Mouse (Mus musculus) bone marrow macrophage, adult 2 months (primary cell): ENCODE data around the gene Dmrt3. TPM values are rescaled to one million over a fixed set of nuclear protein-coding genes. Genes with fewer than 3 reads are reported as not detected.

Experiments used
- H3K27ac ChIP-seq: 2 replicates; pipeline ENCODE4 v1.5.1; 2012; ENCODE audit warnings: low read depth, low read length; ENCODE audit not compliant: insufficient read depth
- H3K4me1 ChIP-seq: 2 replicates; pipeline ENCODE4 v1.6.1; 2012; ENCODE audit warnings: low read length; ENCODE audit not compliant: control insufficient read depth, insufficient read depth
- H3K4me3 ChIP-seq: 2 replicates; pipeline ENCODE4 v1.5.1; 2012; ENCODE audit warnings: mild to moderate bottlenecking, low read length, moderate library complexity; ENCODE audit not compliant: insufficient read depth
- CTCF ChIP-seq: IDR thresholded peaks from 2 replicates; pipeline ENCODE4 v1.5.1; 2012; ENCODE audit warnings: low read depth, mild to moderate bottlenecking, low read length, moderate library complexity
- POLR2A ChIP-seq: IDR thresholded peaks from 2 replicates; pipeline ENCODE4 v1.6.1; 2012; ENCODE audit warnings: mild to moderate bottlenecking, low read depth, low read length, borderline replicate concordance
- polyA plus RNA-seq: library from polyadenylated mRNA; stranded (reverse); fragments of >200 nt; gene quantifications from 2 replicates; pipeline ENCODE4 v1.2.4, GENCODE M21; 2012; ENCODE audit not compliant: missing spikeins, insufficient read depth, insufficient read length

Gene Dmrt3
- polyA plus RNA-seq, 1 experiment = not detected

DNA sequence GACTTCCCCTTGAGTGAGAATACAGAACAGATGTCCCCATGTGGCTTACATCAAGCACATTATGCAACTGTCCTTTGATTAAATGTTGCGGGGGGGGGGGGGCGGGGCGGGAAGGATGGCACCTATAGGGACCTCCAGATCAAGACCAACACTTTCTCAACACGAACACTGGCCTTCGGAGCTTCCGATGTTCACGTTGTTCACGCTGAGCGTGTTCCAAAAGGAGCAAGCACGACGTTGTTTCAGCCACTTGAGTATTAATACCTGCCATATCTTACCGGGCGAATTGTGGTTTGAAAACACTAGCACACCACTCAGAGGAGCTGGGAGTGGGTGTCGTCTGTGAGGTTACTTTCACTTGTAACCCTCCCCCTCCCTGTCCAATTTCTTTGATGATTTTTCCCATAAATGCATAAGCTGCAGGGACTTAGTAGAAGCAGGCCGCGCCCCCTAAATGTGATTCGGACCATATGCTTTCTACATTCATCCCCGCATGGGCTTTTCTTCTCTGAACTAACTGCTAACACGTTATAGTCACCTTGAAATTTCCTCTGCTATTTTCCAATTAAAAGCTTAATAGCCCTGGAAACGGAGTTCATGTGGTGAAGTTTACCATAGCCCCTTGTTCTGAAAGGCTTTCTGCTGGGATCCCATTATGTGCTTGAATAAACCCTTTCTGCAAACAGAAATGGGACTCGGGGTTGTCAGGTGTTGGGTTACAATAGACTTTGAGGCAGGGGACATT is 2.5 kb upstream of the Dmrt3 start:
- Histone ChIP-seq H3K4me1 (no peaks in the 10 kb centered on the region), H3K27ac (no peak overlapping the region), H3K4me3 (no peak overlapping the region)
- TF ChIP-seq POLR2A = no peak

DNA sequence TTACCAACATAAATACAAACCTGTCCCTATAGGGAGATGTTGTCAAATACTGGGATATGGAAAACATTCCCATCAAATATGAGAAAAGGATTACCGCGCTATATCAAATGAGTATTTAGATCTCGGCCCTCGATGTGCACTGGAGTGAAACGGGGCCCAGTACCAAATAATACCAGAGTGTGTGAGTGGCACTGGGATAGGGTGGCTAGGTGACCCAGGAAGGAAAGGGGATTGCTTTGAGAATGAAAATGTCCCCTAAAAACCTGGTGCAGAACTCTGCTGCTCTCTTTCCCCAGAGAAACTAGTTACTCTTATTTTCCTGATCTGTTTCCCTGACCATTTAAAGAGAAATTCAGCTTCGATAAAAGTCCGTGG is 1.9 kb upstream of the Dmrt3 start:
- no peak overlapping the region for H3K27ac ChIP-seq
- no peak overlapping the region for H3K4me3 ChIP-seq

DNA sequence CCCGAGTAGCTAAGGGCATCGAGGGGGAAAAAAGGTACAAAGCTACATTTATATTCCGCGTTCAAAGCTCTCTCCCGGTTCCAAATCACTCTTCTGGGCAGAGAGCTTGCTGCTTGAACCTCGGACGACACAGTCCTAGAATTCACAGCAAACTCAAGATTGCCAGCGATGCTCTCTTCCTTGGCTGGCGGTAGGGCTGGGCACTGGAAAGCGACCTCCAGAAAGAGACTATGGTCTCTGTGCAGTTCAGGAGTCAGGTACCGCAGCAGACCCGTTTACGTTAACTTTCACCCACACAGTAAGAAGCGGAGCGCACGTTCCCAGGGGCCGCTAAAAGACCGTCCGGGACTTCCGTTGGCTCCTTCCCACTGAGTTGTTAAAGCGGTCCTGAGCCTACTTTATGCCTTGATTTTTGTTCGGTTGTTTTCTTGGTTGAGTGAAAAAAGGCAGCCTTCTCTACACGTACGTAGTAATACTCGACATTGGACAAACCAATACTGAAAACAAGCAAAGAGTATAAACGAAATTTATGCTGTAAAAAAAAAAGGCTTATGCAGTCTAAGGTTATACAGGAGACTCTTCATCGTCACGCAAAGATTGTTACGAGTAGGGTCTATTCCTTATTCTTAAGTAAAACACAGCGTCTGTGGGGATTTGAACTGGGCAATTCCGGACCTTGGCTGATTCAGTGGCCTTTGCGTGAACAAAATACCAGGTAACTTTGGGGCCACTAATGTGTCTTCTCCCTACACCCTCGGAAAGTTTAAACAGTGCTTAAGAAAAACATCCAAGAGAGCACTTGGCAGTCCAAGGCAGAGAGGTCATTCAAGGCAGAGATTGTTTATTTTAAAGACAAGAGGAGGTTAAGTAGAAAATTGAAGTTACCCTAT is 895 bp upstream of the Dmrt3 start:
- Histone ChIP-seq H3K27ac (no peak overlapping the region), H3K4me1 (no peaks in the 10 kb centered on the region), H3K4me3 (no peak overlapping the region)
- TF ChIP-seq POLR2A (no peak), CTCF (no peak)

More for the DNA sequence above, 1.9 kb upstream of the Dmrt3 start:
- TF ChIP-seq POLR2A = no peak
- TF ChIP-seq CTCF = no peak
- no peaks in the 10 kb centered on the region for H3K4me1 ChIP-seq

DNA sequence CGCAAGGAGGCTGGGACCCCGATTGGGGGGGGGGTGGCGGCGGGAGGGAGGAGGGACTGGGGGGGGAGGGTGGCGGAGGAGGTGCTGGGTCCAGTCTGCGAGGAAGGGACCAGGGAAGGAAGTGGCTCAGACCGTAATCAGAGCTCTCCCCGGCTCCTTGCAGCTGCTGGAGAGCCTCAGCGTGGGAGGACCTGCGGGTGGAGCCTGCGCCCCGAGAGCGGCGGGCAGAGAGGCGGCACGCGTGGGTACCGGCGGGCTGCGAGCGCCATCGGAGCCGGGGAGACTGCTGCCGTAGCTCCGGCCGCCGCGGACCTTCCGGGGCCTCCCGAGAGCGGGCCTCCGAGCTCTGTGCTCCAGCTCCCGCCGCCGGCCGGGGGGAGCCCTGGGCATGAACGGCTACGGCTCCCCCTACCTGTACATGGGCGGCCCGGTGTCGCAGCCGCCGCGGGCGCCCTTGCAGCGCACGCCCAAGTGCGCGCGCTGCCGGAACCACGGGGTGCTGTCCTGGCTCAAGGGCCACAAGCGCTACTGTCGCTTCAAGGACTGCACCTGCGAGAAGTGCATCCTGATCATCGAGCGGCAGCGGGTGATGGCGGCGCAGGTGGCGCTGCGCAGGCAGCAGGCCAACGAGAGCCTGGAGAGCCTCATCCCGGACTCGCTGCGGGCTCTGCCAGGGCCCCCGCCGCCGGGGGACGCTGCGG is 460 bp downstream of the Dmrt3 start:
- no peak for TF ChIP-seq POLR2A
- no peak overlapping the region for H3K27ac ChIP-seq
- H3K4me1 ChIP-seq = no peaks in the 10 kb centered on the region
- no peak overlapping the region; the same call in 1 of the 2 replicates for H3K4me3 ChIP-seq

DNA sequence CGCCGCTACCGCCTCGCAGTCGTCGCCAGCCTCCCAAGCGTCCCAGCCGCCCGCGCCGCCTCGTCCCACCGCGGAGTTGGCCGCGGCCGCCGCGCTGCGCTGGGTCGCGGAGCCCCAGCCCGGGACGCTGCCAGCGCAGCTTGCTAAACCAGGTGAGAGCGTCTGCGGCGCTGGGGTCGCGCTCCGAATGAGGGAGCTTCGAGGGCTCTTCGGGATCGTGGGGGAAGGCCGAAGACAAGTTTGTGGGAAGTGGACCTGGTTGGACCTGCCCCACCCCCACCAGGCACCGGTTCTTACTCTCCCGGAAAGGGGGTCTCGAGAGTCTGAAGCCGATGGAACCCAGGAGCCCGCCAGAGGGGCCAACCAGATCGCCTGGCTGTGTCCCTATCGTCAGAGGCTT is 1.0 kb downstream of the Dmrt3 start:
- no peak overlapping the region for H3K27ac ChIP-seq
- TF ChIP-seq POLR2A (no peak), CTCF (no peak)
- H3K4me3 ChIP-seq = no peak overlapping the region; the same call in 1 of the 2 replicates
- no peaks in the 10 kb centered on the region for H3K4me1 ChIP-seq

DNA sequence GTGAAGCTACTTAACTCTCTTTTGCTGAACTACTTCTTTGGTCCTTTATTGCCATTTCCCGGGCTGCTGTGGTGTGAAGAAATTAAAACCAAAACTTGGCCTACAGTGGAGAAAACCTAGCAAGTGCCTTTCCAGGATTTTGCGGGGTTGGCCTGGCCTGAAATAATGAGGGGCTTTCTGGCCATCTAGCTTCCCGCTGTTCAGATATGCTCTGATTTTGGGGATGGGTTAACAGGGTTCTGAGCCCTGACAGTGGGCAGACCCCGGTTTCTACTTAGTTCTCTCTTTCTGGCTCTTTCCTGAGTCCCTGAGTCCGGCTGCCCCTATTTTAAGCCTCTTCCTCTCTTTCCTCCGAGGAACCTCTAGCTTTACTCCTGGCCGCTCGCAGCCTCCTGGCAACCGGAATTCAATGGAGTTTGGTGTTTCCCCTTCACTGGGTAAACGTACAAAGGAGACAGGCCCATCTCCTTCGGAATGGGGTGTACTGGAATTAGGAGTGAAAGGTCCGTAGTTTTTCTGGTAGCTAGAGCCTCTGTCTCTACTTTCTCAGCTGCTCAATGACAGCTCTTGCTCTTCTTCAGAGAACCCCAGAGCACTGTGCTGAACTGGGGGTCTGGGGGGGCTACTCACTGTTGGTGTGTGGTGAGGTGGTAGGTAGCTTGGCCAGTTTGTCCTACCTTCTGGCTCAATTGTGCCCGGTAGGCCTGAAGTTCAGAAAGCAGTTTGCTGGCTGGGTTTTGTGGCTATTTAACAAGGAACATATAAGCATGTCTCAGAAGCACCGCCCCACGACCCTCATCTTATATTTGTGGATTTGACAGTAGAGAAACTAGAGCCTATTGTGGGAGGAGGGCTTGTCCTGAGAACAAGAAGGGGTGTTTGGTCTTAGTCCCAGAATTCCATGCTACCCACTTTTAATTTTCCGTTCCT is 2.0 kb downstream of the Dmrt3 start:
- TF ChIP-seq POLR2A = no peak
- no peak for TF ChIP-seq CTCF
- Histone ChIP-seq H3K27ac (no peak overlapping the region), H3K4me3 (no peak overlapping the region), H3K4me1 (no peaks in the 10 kb centered on the region)

DNA sequence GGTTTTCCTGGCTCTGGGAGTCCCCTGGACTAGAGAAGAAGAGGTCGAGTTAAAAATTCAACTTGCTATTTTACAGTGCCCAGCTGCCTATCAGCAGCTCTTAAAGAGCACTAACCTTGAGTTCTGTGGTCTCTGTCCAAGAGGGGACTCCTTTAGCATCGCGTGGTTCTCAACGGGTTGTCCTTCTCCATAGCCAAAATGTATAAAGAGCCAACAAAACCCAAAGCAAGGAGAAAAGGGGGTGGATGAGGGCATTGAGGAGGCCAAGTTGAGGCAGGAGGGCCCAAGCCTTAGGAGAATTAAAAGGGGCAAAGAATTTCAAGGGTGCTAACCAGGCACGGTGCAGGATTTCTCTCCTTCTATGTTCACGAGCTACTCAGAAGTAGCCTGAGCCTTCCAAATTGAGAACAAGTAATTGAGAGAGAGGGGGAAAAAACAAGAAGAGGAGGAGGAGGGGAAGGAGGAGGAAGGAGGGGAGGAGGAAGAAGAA is 2.8 kb downstream of the Dmrt3 start:
- TF ChIP-seq POLR2A (no peak), CTCF (no peak)
- H3K4me1 ChIP-seq = no peaks in the 10 kb centered on the region

DNA sequence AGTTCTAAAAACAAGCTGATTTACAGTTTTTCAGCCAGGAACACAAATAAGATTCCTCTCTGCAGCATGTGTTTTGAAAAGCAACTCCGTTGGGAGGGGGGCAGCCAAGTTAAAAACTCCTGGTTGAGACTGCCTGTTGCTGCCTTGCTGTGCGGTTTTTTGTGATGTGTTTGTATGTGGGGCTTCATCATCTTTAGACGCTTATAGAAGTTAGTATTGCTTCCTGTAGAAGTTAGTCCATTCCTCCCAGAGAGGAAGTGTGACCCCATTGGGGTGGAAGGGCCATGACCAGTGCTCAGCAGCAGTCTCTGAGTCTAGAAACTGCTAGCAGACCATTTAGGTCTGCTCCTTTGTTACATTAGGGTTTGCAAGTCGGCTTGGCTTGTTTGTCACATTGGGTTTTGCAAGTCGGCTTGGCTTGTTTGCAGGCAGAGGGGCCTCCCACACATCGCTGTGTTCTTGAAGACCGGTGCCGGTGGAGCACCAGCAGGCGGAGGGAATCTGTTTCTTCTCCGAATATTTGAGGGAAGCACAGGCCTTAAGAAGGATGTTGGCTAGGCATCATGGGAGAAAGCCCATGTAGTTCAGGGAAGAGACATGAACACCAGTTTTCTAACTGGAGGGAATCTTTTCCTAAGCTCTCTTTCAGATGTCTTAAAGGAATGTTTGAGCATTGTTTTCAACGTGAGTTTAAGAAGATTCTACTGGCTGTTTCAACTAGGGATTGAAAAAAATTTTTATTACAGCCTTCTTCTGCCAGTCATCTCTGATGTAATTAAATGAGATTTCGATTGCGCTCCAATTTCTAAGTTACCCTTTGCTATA is 3.6 kb downstream of the Dmrt3 start:
- no peaks in the 10 kb centered on the region for H3K4me1 ChIP-seq
- H3K27ac ChIP-seq = no peak overlapping the region
- TF ChIP-seq CTCF (no peak), POLR2A (no peak)
- H3K4me3 ChIP-seq = no peak overlapping the region

More for the DNA sequence above, 2.8 kb downstream of the Dmrt3 start:
- Histone ChIP-seq H3K27ac (no peak overlapping the region), H3K4me3 (no peak overlapping the region)

DNA sequence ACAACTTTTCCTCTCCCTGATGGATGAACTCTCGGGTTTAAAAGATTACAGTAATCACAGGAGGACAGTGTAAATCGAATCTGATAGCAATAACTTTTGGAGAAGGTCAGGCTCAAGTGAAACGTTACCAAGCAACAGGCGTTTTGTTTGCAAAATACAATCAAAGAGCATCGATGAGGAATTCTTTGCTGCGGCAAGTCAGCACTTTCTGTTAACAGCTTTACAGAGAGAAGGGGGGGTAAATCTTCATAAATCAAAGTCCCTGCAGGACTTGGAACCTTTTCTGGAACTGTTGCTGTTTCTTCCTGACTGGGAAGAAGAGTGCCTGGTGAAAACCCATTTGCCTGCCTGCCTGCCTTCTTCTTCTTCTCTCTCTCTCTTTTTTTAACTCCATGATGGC is 5.8 kb downstream of the Dmrt3 start:
- TF ChIP-seq POLR2A (no peak), CTCF (no peak)
- Histone ChIP-seq H3K4me3 (no peak overlapping the region), H3K4me1 (no peaks in the 10 kb centered on the region), H3K27ac (no peak overlapping the region)
